Mouse (Mus musculus): Measurements from ENCODE around the gene Ccp110. TPM values are rescaled to one million over a fixed set of nuclear protein-coding genes. Genes with fewer than 3 reads are reported as not detected.

Gene Ccp110
- polyA plus RNA-seq, 1 experiment: 43.8 TPM

- Histone ChIP-seq H3K9me3 (replicated peaks; ENCODE audit: control insufficient read depth, insufficient read depth, low read length, poor library complexity, severe bottlenecking) (no peaks in the 10 kb centered on the region), H3K4me3 (ENCODE audit: low read depth, low read length) (no peak overlapping the region), H3K27me3 (ENCODE audit: control insufficient read depth, insufficient read depth, low read length, poor library complexity, severe bottlenecking) (no peaks in the 10 kb centered on the region), H3K36me3 (ENCODE audit: control insufficient read depth, insufficient read depth, low read length, poor library complexity, severe bottlenecking) (0 out of 2 replicates have a peak, but pooled peaks cover 3% of the 10 kb centered on the region), H3K4me1 (ENCODE audit: control insufficient read depth, insufficient read depth, low read length) (no peaks in the 10 kb centered on the region), H3K9ac (ENCODE audit: low read depth, poor library complexity, severe bottlenecking) (no peak overlapping the region), H3K27ac (ENCODE audit: insufficient read depth, low read length) (no peak overlapping the region)
- TF ChIP-seq EP300 (IDR thresholded peaks at IDR 0.05; ENCODE audit: insufficient read depth, low read depth, low read length) (no peak), POLR2A (IDR thresholded peaks at IDR 0.05; ENCODE audit: insufficient read depth, low read length) (no peak), CTCF (IDR thresholded peaks at IDR 0.05; ENCODE audit: low read depth, low read length) (no peak)
Observed at GRCm38 (mm10) chr7:118747891-118748672, 35.7 kb downstream of the Ccp110 start.

GRCm38 (mm10) chr7:118749706-118750105 lies 37.4 kb downstream of the Ccp110 start:
- no peak overlapping the region for H3K9ac ChIP-seq (ENCODE audit: low read depth, poor library complexity, severe bottlenecking)
- no peaks in the 10 kb centered on the region for H3K9me3 ChIP-seq (replicated peaks; ENCODE audit: control insufficient read depth, insufficient read depth, low read length, poor library complexity, severe bottlenecking)
- H3K4me3 ChIP-seq (ENCODE audit: low read depth, low read length): no peak overlapping the region
- H3K36me3 ChIP-seq (ENCODE audit: control insufficient read depth, insufficient read depth, low read length, poor library complexity, severe bottlenecking): 0 out of 2 replicates have a peak, but pooled peaks cover 3% of the 10 kb centered on the region
- H3K27me3 ChIP-seq (ENCODE audit: control insufficient read depth, insufficient read depth, low read length, poor library complexity, severe bottlenecking): no peaks in the 10 kb centered on the region
- no peaks in the 10 kb centered on the region for H3K4me1 ChIP-seq (ENCODE audit: control insufficient read depth, insufficient read depth, low read length)
- no peak for TF ChIP-seq CTCF (IDR thresholded peaks at IDR 0.05; ENCODE audit: low read depth, low read length)
- no peak for TF ChIP-seq POLR2A (IDR thresholded peaks at IDR 0.05; ENCODE audit: insufficient read depth, low read length)
- no peak for TF ChIP-seq EP300 (IDR thresholded peaks at IDR 0.05; ENCODE audit: insufficient read depth, low read depth, low read length)
- no peak overlapping the region for H3K27ac ChIP-seq (ENCODE audit: insufficient read depth, low read length)

- Histone ChIP-seq H3K9ac (ENCODE audit: low read depth, poor library complexity, severe bottlenecking) (no peak overlapping the region), H3K36me3 (ENCODE audit: control insufficient read depth, insufficient read depth, low read length, poor library complexity, severe bottlenecking) (0 out of 2 replicates have a peak, but pooled peaks cover 3% of the 10 kb centered on the region), H3K27ac (ENCODE audit: insufficient read depth, low read length) (no peak overlapping the region), H3K9me3 (replicated peaks; ENCODE audit: control insufficient read depth, insufficient read depth, low read length, poor library complexity, severe bottlenecking) (no peaks in the 10 kb centered on the region), H3K4me1 (ENCODE audit: control insufficient read depth, insufficient read depth, low read length) (no peaks in the 10 kb centered on the region), H3K27me3 (ENCODE audit: control insufficient read depth, insufficient read depth, low read length, poor library complexity, severe bottlenecking) (no peaks in the 10 kb centered on the region), H3K4me3 (ENCODE audit: low read depth, low read length) (no peak overlapping the region)
- no peak for TF ChIP-seq POLR2A (IDR thresholded peaks at IDR 0.05; ENCODE audit: insufficient read depth, low read length)
- TF ChIP-seq EP300 (IDR thresholded peaks at IDR 0.05; ENCODE audit: insufficient read depth, low read depth, low read length): no peak
- no peak for TF ChIP-seq CTCF (IDR thresholded peaks at IDR 0.05; ENCODE audit: low read depth, low read length)
Observed at GRCm38 (mm10) chr7:118751625-118752024, 39.3 kb downstream of the Ccp110 start.

- no peaks in the 10 kb centered on the region for H3K9me3 ChIP-seq (replicated peaks; ENCODE audit: control insufficient read depth, insufficient read depth, low read length, poor library complexity, severe bottlenecking)
- H3K36me3 ChIP-seq (ENCODE audit: control insufficient read depth, insufficient read depth, low read length, poor library complexity, severe bottlenecking): no peaks in the 10 kb centered on the region
- H3K27ac ChIP-seq (ENCODE audit: insufficient read depth, low read length): no peak overlapping the region
- H3K4me1 ChIP-seq (ENCODE audit: control insufficient read depth, insufficient read depth, low read length): no peaks in the 10 kb centered on the region
- H3K27me3 ChIP-seq (ENCODE audit: control insufficient read depth, insufficient read depth, low read length, poor library complexity, severe bottlenecking): no peaks in the 10 kb centered on the region
- no peak for TF ChIP-seq POLR2A (IDR thresholded peaks at IDR 0.05; ENCODE audit: insufficient read depth, low read length)
- no peak for TF ChIP-seq CTCF (IDR thresholded peaks at IDR 0.05; ENCODE audit: low read depth, low read length)
- TF ChIP-seq EP300 (IDR thresholded peaks at IDR 0.05; ENCODE audit: insufficient read depth, low read depth, low read length): no peak
- no peak overlapping the region for H3K4me3 ChIP-seq (ENCODE audit: low read depth, low read length)
- H3K9ac ChIP-seq (ENCODE audit: low read depth, poor library complexity, severe bottlenecking): no peak overlapping the region
Observed at GRCm38 (mm10) chr7:118755756-118756155, 43.4 kb downstream of the Ccp110 start.

- H3K9me3 ChIP-seq (replicated peaks; ENCODE audit: control insufficient read depth, insufficient read depth, low read length, poor library complexity, severe bottlenecking): no peaks in the 10 kb centered on the region
- no peak overlapping the region for H3K27ac ChIP-seq (ENCODE audit: insufficient read depth, low read length)
- H3K36me3 ChIP-seq (ENCODE audit: control insufficient read depth, insufficient read depth, low read length, poor library complexity, severe bottlenecking): no peaks in the 10 kb centered on the region; the same call in 1 of the 2 replicates
- TF ChIP-seq CTCF (IDR thresholded peaks at IDR 0.05; ENCODE audit: low read depth, low read length) (no peak), POLR2A (IDR thresholded peaks at IDR 0.05; ENCODE audit: insufficient read depth, low read length) (no peak), EP300 (IDR thresholded peaks at IDR 0.05; ENCODE audit: insufficient read depth, low read depth, low read length) (no peak)
- H3K27me3 ChIP-seq (ENCODE audit: control insufficient read depth, insufficient read depth, low read length, poor library complexity, severe bottlenecking): no peaks in the 10 kb centered on the region
- H3K4me1 ChIP-seq (ENCODE audit: control insufficient read depth, insufficient read depth, low read length): no peaks in the 10 kb centered on the region
- H3K9ac ChIP-seq (ENCODE audit: low read depth, poor library complexity, severe bottlenecking): no peak overlapping the region
- no peak overlapping the region for H3K4me3 ChIP-seq (ENCODE audit: low read depth, low read length)
Observed at GRCm38 (mm10) chr7:118756490-118757265, 44.3 kb downstream of the Ccp110 start.
